Mouse (Mus musculus) liver, embryonic 12.5 days (tissue): Measurements from ENCODE around the gene Klhl2. TPM values are rescaled to one million over a fixed set of nuclear protein-coding genes. Genes with fewer than 3 reads are reported as not detected.

Source experiments
- ATAC-seq: fragments of 200-750 bp; cut with Nextera tagmentation; 2 replicates; pipeline ENCODE4 v1.8.0; 2017; ENCODE audit warnings: moderate number of reproducible peaks, mild to moderate bottlenecking, moderate library complexity
- H3K27ac ChIP-seq: fragments of 300-500 bp; sonication (generic); 2 replicates; pipeline ENCODE4 v1.5.1; 2016; ENCODE audit warnings: mild to moderate bottlenecking
- H3K27me3 ChIP-seq: fragments of 300-500 bp; sonication (generic); replicated peaks from 2 replicates; pipeline ENCODE4 v1.6.1; 2016; ENCODE audit warnings: mild to moderate bottlenecking, moderate library complexity
- H3K36me3 ChIP-seq: fragments of 300-500 bp; sonication (generic); 2 replicates; pipeline ENCODE4 v1.6.1; 2016; ENCODE audit warnings: mild to moderate bottlenecking, moderate library complexity
- H3K4me1 ChIP-seq: fragments of 300-500 bp; sonication (generic); 2 replicates; pipeline ENCODE4 v1.6.1; 2016
- H3K4me2 ChIP-seq: fragments of 300-500 bp; sonication (generic); 2 replicates; pipeline ENCODE4 v1.6.1; 2016; ENCODE audit warnings: mild to moderate bottlenecking, moderate library complexity
- H3K4me3 ChIP-seq: fragments of 300-500 bp; sonication (generic); 2 replicates; pipeline ENCODE4 v1.5.1; 2016; ENCODE audit warnings: mild to moderate bottlenecking, moderate library complexity
- H3K9ac ChIP-seq: fragments of 300-500 bp; sonication (generic); 2 replicates; pipeline ENCODE4 v1.6.1; 2016; ENCODE audit warnings: mild to moderate bottlenecking, moderate library complexity
- H3K9me3 ChIP-seq: fragments of 300-500 bp; sonication (generic); replicated peaks from 2 replicates; pipeline ENCODE4 v1.6.1; 2016; ENCODE audit warnings: mild to moderate bottlenecking, moderate library complexity
- WGBS: fragments of 180-500 bp; shearing (Covaris S2); methylation state at CpG from one replicate; pipeline ENCODE4 v1.1.7; 2016; ENCODE audit not compliant: insufficient replicate concordance; 5-methylcytosine and 5-hydroxymethylcytosine counted together
- polyA plus RNA-seq: library from polyadenylated mRNA; unstranded; fragments of >200 nt; fragmentation: Nextera tagmentation; extraction: Ambion mirVana; gene quantifications from 2 replicates; pipeline ENCODE4 v1.2.1, GENCODE M21; 2016

The Klhl2 gene
- polyA plus RNA-seq, 1 experiment from 2014 or later, result 8.2 TPM

DNA sequence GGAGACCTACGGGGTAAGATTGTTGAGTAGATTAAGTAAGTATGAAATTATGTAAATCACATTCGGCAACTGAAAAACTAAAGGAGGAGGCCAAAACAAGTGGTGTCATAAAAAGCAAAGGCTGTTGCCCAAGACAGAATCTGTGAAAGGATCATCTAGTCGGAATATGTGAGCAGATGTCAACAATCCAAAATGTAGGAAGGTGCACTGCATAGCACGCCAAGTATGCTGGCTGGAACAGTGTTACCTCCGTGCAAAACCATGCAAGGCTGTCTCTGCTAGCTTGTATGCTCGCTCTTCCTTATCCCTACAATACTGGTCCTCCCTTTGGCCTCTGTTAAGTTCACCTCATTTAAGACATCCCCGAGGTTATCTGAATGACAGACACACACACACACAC, 4.5 kb downstream of the Klhl2 start:
- 67% methylated on average over 7 of the region's 7 CpGs for WGBS
- ATAC-seq, result no peak
- no peak overlapping the region for H3K4me2 ChIP-seq
- no peak overlapping the region for H3K9ac ChIP-seq
- no peaks in the 10 kb centered on the region for H3K36me3 ChIP-seq
- peaks cover 32% of the 10 kb centered on the region for H3K4me1 ChIP-seq
- H3K9me3 ChIP-seq, result no peaks in the 10 kb centered on the region
- H3K27ac ChIP-seq, result no peak overlapping the region
- H3K27me3 ChIP-seq, result peaks cover 21% of the 10 kb centered on the region
- no peak overlapping the region for H3K4me3 ChIP-seq

GRCm38 (mm10) chr8:64844043-64844481, 5.8 kb downstream of the Klhl2 start:
- 73% methylated on average over 4 of the region's 4 CpGs for WGBS
- no peak for ATAC-seq
- H3K9ac ChIP-seq, result no peak overlapping the region
- H3K4me1 ChIP-seq, result peaks cover 25% of the 10 kb centered on the region
- peaks cover 10% of the 10 kb centered on the region for H3K27me3 ChIP-seq
- no peaks in the 10 kb centered on the region for H3K36me3 ChIP-seq
- H3K4me3 ChIP-seq, result no peak overlapping the region
- H3K27ac ChIP-seq, result no peak overlapping the region
- no peak overlapping the region for H3K4me2 ChIP-seq
- no peaks in the 10 kb centered on the region for H3K9me3 ChIP-seq

DNA sequence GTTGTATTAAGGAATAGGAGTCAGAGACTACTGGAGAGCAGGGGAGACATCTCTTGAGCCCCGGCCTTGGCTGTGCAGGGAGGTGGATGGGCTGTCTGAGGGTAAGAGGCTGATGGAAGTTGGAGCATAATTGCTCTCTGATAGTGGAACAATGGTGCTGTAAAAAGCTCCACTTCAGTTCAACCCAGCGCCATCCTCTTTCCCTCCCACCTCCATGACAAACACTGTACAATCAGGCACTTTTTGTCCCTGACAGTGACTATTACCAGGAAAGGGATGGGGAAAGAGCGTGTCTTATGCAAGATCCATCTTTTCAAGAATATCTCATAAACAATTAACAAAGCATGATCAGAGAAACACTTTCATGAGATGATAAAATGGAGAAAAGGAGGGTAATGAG, 6.6 kb downstream of the Klhl2 start:
- H3K27me3 ChIP-seq, result 0 out of 2 replicates have a peak, but pooled peaks cover 4% of the 10 kb centered on the region
- no peak overlapping the region for H3K9ac ChIP-seq
- WGBS, result 73% methylated on average over 3 of the region's 3 CpGs
- no peak overlapping the region for H3K4me2 ChIP-seq
- no peak for ATAC-seq
- H3K36me3 ChIP-seq, result no peaks in the 10 kb centered on the region
- no peak overlapping the region for H3K4me3 ChIP-seq
- H3K9me3 ChIP-seq, result no peaks in the 10 kb centered on the region
- H3K27ac ChIP-seq, result no peak overlapping the region
- peaks cover 17% of the 10 kb centered on the region; the same call in 1 of the 2 replicates for H3K4me1 ChIP-seq

GRCm38 (mm10) chr8:64841747-64842406, 7.9 kb downstream of the Klhl2 start:
- ATAC-seq, result no peak
- Histone ChIP-seq H3K4me2 (no peak overlapping the region), H3K9ac (no peak overlapping the region), H3K36me3 (no peaks in the 10 kb centered on the region), H3K27ac (no peak overlapping the region), H3K4me1 (0 out of 2 replicates have a peak, but pooled peaks cover 5% of the 10 kb centered on the region), H3K9me3 (no peaks in the 10 kb centered on the region), H3K27me3 (no peaks in the 10 kb centered on the region), H3K4me3 (no peak overlapping the region)
- WGBS, result 79% methylated on average over 13 of the region's 13 CpGs

GRCm38 (mm10) chr8:64839628-64840027, 10.2 kb downstream of the Klhl2 start:
- 0 out of 2 replicates have a peak, but pooled peaks cover 5% of the 10 kb centered on the region for H3K4me1 ChIP-seq
- no peaks in the 10 kb centered on the region for H3K27me3 ChIP-seq
- H3K27ac ChIP-seq, result no peak overlapping the region
- H3K4me3 ChIP-seq, result no peak overlapping the region
- no peaks in the 10 kb centered on the region for H3K36me3 ChIP-seq
- no peak for ATAC-seq
- no peaks in the 10 kb centered on the region for H3K9me3 ChIP-seq
- H3K4me2 ChIP-seq, result no peak overlapping the region
- WGBS, result 61% methylated on average over 6 of the region's 6 CpGs
- no peak overlapping the region for H3K9ac ChIP-seq

GRCm38 (mm10) chr8:64835475-64836122, 14.2 kb downstream of the Klhl2 start:
- 0 out of 2 replicates have a peak, but pooled peaks cover 8% of the 10 kb centered on the region for H3K36me3 ChIP-seq
- no peak overlapping the region for H3K27ac ChIP-seq
- H3K4me1 ChIP-seq, result peaks cover 4% of the 10 kb centered on the region; the same call in 1 of the 2 replicates
- no peak overlapping the region for H3K4me3 ChIP-seq
- no peak overlapping the region for H3K4me2 ChIP-seq
- no peak overlapping the region for H3K9ac ChIP-seq
- H3K27me3 ChIP-seq, result no peaks in the 10 kb centered on the region
- WGBS, result 67% methylated on average over 6 of the region's 6 CpGs
- ATAC-seq, result no peak
- no peaks in the 10 kb centered on the region for H3K9me3 ChIP-seq

- Histone ChIP-seq H3K27ac (no peak overlapping the region), H3K9me3 (no peaks in the 10 kb centered on the region), H3K36me3 (peaks cover 12% of the 10 kb centered on the region; the same call in 1 of the 2 replicates), H3K4me1 (peaks cover 4% of the 10 kb centered on the region; the same call in 1 of the 2 replicates), H3K4me2 (no peak overlapping the region), H3K9ac (no peak overlapping the region), H3K27me3 (no peaks in the 10 kb centered on the region), H3K4me3 (no peak overlapping the region)
- no peak for ATAC-seq
- WGBS, result 64% methylated on average over 27 of the region's 27 CpGs
Measured at GRCm38 (mm10) chr8:64834071-64834877, 15.5 kb downstream of the Klhl2 start.

GRCm38 (mm10) chr8:64832581-64833135, 17.2 kb downstream of the Klhl2 start:
- H3K9ac ChIP-seq, result no peak overlapping the region
- peaks cover 16% of the 10 kb centered on the region; the same call in 1 of the 2 replicates for H3K36me3 ChIP-seq
- H3K9me3 ChIP-seq, result no peaks in the 10 kb centered on the region
- H3K4me1 ChIP-seq, result peaks cover 9% of the 10 kb centered on the region; the same call in 1 of the 2 replicates
- H3K4me2 ChIP-seq, result no peak overlapping the region
- no peaks in the 10 kb centered on the region for H3K27me3 ChIP-seq
- H3K4me3 ChIP-seq, result no peak overlapping the region
- WGBS, result 79% methylated on average over 13 of the region's 13 CpGs
- no peak overlapping the region for H3K27ac ChIP-seq
- ATAC-seq, result no peak

DNA sequence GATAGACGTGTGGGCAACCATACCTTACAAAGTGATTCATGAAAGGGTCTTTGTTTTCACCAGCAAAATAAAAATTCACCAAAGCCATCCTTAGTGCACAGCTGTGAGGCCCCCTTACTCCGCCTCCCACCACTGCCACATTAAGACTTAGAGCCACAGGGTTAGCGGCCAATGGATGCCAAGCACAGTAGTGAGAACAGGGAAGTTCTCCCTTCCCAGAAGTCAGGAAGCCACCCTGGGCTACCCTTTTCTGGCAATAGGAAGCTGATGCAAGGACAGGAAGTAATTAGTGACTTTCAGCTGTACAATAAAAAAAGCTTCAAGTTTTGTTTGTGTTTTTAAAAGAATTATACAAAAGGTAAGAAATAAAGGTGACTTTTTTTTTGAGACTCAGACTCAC, 18.2 kb downstream of the Klhl2 start:
- no peak for ATAC-seq
- no peak overlapping the region for H3K27ac ChIP-seq

GRCm38 (mm10) chr8:64829921-64830320, 19.9 kb downstream of the Klhl2 start:
- Histone ChIP-seq H3K4me2 (no peak overlapping the region), H3K9ac (no peak overlapping the region), H3K9me3 (no peaks in the 10 kb centered on the region), H3K4me3 (no peak overlapping the region), H3K4me1 (peaks cover 9% of the 10 kb centered on the region; the same call in 1 of the 2 replicates), H3K36me3 (peaks cover 19% of the 10 kb centered on the region; the same call in 1 of the 2 replicates), H3K27ac (no peak overlapping the region), H3K27me3 (no peaks in the 10 kb centered on the region)
- no peak for ATAC-seq
- 70% methylated on average over 3 of the region's 3 CpGs for WGBS

More for the DNA sequence above, 18.2 kb downstream of the Klhl2 start:
- H3K36me3 ChIP-seq, result peaks cover 19% of the 10 kb centered on the region; the same call in 1 of the 2 replicates
- no peaks in the 10 kb centered on the region for H3K27me3 ChIP-seq
- 67% methylated on average over 3 of the region's 3 CpGs for WGBS
- H3K9ac ChIP-seq, result no peak overlapping the region
- H3K4me2 ChIP-seq, result no peak overlapping the region
- H3K9me3 ChIP-seq, result no peaks in the 10 kb centered on the region
- H3K4me1 ChIP-seq, result peaks cover 9% of the 10 kb centered on the region; the same call in 1 of the 2 replicates
- no peak overlapping the region for H3K4me3 ChIP-seq

DNA sequence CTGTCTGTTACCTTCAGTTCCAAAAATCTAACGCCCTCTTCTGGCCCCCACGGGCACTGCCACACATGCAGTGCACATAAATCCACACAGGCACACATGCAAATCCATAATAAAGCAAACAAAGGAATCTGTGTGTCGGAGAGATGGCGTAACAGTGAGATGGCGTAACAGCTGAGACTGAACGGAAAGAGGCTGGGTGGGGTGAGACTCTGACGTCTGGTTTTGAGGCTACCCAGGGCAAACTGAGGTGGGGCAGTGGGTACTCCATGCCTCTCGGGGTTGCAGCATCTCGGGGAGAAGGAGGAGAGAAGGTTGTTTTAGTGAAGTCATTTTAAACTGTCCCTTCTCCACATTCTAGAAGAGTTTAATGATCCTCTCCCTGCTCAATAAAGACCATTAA, 20.4 kb downstream of the Klhl2 start:
- WGBS, result 81% methylated on average over 9 of the region's 9 CpGs
- no peak for ATAC-seq
- peaks cover 19% of the 10 kb centered on the region; the same call in 1 of the 2 replicates for H3K36me3 ChIP-seq
- no peak overlapping the region for H3K4me3 ChIP-seq
- H3K4me2 ChIP-seq, result no peak overlapping the region
- H3K4me1 ChIP-seq, result peaks cover 9% of the 10 kb centered on the region; the same call in 1 of the 2 replicates
- no peaks in the 10 kb centered on the region for H3K9me3 ChIP-seq
- no peak overlapping the region for H3K9ac ChIP-seq
- H3K27ac ChIP-seq, result no peak overlapping the region
- no peaks in the 10 kb centered on the region for H3K27me3 ChIP-seq
